Mouse (Mus musculus) spleen, adult 12 weeks (tissue): ENCODE measurements around the gene Cap2.

Source experiments
- DNase-seq: peaks from one replicate; pipeline ENCODE4 v3.0.0; 2022; ENCODE audit warnings: low spot score

Gene Cap2

DNA sequence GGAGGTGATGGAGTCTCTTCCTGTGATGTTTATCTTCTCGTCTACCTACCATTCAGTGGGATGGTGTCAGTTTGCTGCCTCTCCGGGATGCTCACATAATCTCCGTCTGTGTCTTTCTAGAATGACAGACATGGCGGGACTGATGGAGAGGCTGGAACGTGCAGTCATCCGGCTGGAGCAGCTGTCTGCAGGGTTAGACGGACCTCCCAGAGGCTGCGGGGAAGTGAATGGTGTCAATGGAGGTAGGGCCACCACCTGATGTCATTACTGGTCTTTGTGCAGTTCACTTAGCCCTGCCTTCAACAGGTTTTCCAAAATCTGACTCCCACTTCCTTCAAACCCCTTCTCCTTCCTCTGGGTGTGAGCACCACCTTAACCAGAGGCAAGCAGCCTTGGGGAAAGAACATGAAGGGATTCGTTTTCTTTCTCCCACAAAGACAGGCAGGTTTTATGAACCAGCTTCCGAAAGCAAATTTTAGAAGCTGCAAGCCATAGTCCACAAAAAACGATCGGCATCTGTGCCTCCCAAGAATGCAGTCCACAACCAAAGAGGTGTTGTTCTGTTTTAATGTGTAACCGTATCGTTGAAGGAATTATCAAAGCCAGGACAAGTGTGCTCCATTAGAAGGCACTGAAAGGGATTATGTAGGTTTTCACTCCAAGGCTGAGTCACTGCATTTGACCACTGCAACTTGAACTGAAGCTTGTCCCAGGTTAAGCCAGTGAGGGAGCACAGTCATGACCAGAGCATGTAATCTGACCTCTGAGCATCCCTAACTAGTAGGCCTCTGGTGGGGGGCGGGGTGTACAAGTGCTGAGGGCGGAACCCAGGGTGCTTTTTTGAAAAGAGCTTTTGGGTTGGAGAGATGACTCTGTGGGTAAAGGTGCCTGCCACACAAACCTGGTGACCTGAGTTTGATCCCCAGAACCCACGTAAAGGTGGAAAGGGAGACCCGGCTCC is 23.9 kb downstream of the Cap2 start:
- no peak for DNase-seq

DNA sequence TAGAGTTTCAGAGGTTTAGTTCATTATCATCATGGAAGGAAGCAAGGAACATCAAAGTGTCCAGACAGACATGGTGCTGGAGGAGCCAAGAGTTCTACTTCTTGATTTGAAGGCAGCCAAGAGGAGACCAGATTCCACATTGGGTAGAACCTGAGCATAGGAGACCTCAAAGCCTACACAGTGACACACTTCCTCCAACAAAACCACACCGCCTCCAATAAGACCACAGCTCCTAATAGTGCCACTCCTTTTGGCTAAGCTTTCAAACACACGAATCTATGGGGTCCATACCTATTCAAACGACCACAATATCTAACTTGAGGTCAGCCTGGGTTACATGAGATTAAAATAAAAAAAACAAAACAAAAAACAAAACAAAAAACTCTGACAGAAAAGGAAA is 25.0 kb downstream of the Cap2 start:
- no peak for DNase-seq

DNA sequence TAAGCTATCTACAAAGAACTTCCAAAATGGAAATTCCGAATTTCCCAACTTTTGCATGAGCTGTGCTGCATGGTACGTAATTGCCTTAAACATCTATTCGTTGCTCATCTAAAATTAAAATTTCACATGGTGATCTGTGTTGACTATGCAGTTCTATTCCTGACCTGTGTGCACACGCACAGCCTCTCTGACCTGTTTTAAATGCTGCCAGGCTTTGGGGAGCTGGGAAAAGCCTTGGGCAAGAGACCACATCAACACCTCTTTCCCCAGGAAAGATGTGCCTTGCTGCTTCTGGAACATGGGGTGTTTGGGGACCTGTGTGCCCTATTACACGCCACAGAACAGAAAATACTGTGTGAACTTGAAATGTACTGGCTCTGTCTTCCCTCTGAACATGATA is 25.7 kb downstream of the Cap2 start:
- DNase-seq, result no peak

DNA sequence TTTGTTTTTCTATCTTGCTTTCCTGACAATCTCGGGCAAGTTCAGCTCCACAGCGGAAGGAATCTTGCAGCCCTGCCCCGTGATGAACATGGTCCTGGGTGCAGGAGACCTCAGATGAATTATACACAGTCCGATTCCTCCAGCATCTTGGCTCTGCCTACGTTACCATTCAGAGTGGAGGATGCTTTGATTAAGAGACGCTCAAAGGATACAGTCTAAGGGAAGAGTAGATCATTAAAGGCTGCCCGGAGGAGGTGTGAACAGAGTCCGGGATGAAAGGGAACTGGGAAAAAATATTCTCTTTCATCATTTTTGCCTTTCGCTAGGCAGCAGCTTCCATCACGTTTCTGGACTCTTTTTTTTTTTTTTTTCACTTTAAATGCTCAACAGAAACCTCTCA is 27.4 kb downstream of the Cap2 start:
- DNase-seq, result no peak

DNA sequence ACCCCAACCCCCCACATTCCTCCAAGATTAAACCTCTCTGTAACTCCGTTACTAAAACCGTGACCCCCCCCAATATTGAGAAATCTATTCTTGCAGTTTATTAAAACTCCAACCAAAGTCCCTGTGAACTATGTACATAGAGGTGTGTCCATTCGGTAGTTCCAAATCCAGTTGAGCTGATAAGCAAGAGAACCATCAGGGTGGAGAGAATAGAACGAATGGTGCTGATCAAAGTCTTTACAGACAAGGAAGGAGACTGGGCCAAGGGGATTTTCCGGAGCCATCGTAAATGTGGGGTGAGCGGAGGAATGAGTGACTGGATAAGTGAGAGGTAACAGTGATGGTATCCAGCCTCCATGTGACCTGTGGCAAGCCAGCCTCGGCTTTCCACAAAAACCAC is 28.9 kb downstream of the Cap2 start:
- no peak for DNase-seq

DNA sequence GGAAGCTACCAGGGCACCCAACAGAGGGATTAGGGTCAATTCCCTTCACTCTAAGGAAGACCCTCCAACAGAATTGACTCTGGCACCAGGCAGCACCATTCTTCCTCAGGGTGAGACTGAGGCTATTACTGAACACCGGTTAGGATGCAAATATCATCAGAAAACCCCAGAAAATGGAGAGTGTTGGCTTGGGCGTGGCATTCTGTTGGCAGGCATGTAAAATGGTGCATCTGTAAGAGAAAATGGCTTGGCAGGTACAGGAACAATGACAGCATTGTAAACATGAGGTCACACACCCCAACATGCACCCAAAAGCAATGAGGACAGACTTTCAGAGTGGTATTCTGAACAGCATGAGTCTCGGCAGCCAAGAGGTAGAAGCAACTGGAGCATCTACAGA is 30.0 kb downstream of the Cap2 start:
- no peak for DNase-seq

DNA sequence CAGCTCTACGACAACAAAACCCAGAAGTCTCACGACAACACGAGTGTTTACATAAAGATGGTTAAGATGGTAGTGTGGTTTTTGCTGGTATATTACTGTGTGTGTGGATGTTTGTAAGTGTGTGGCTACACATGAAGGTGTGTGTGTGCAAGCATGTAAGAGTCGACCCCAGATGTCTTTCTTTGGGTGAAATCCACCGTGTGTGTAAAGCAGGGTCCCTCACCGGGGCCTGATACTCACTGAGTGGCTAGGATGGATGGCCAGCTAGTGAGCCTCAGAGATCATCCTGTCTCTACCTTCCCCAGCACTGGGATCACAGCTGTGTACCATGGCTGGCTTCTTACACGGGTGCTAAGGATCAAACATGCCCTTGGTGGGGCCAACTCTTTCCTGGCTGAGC is 30.6 kb downstream of the Cap2 start:
- DNase-seq, result no peak

DNA sequence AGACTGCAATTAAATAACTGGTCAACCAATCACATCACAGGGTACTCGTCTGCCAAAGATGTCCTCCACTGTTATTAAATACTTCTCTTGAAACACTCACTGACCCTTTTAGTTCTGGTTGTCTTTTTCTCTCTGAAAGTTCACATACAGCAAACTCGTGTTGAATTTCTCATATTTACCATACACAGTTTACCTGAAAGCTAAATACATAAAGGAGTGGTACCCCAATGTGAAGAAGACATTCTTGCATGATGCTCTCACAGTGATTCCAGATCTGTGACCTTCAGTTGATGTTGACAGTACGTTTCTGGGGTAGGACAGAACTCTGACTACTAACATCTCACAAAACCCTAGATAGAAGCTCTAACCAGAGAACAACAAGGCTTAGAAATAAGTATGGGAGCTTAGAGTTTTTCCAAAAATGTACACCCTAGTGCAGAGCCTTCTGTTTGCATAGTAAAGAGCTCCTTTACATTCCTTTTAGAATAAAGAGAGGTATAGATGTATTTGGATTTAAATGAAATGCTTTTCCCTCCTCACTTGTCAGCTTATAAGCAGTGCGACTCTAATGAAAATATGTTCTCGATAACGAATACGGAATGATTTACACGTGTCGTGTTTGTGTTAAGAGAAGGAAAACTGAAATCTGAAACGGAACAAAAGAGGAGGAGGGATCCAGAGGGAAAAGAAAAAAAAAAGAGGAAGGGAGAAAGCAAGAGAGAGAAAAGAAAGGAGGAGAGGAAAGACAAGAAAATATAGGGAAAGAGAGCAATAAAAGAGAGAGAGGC is 31.9 kb downstream of the Cap2 start:
- DNase-seq, result no peak

DNA sequence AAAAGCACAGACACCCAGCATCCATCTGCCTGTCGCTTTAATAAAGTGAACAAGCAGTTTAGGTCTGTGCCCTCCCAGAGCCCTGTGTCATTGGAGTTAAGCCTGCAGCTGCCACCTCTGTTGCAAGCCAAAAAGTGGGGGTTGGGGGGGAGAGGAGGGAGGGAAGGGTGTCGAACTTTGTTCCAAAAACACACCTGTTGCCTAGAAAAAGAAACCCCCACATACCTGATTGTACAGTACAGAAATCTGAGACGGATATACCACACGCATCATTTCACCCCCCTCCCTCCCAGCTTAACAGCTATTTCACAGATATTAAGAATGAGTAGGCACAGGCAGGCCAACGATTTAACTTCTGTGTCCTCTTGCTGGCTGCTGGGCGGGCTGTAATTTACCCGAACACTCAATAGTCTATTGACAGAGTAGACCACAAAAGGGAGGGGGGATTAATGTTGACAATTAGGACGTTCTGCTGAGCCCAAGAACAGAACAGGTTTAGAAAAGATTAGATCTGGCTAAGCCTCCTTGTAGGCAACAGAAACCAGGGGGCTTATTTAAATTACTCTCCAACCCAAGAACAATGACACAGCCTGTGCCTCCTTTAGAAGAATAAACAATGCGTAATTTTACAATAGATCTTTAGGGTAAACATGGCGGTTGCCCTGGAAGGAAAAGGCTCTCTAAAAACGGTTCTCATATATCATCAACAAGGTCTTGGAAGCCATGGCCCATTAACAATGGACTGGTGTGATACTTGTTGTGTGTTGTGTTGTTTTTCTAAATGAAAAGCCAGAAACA is 32.7 kb downstream of the Cap2 start:
- no peak for DNase-seq

DNA sequence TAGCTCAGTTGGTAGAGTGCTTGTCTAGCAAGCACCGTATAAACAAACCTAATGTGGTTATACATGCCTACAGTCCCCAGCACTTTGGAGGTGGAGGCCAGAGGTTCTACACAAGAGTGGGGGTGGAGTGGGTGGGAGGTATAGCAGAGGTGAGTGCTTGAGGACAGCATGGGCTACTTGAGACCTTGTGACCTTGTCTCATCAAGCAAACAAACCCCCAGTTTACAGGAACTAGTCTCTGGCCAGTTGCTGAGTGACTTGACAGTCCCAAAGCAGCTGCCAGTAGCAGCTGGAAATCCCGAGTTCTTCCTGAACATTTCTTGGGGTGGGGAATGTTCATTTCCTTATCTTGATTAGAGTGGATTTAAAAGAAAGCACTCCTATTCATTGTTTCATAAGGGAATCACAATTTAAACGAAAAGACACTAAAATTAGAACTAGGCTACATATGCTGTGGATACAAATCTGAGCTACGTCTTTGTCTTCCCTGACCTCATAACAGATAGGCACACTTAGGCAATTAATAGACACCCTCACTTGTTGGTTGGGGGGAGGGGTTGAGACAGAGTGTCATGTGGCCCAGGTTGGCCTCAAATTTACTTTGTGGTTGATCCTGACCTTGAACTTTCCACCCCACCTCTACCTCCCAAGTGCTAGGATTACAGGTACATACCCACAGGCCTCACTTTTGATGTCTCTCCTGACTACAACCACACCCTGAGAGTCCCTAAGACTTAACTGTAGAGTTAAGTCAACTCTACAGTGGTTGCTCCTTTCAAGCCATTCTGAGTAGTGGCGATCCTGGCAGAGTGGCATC is 33.5 kb downstream of the Cap2 start:
- DNase-seq, result no peak

DNA sequence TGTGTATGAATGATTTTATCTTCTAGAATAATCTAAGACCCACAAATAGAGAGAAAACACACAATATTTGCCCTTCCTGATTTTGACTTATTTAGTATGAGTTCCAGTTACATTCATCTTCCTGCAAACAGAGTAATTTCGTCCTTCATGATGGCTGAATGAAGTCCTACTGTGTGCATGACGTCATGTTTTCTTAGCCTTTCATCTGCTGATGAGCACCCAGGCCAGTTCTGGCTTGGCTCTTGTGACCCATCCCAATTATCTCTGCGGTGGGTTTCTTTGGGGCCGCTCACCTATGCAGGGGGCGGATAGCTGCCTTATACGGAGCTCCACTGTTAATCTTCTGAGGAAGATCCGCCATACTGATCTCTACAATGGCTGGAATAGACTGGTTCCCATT is 37.6 kb downstream of the Cap2 start:
- no peak for DNase-seq

DNA sequence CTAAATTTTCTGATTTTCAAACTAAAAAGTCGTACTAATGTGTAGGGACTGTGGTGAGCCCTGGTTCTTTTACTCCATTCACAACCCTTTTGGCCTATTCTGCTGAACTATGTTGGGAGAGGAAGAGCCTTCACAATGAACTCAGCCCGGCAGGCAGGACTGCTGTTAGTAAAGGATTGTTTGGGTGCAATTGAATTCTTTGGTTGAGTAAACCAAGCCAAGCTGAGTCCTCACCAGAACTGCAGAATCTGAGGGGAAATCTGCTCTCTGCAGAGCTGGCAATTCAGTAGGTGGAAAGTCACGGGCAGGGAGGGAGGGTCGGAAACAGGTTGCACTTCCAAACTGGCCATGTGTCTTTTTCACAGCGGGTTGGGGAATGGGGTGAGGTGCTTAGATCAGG is 39.3 kb downstream of the Cap2 start:
- no peak for DNase-seq

DNA sequence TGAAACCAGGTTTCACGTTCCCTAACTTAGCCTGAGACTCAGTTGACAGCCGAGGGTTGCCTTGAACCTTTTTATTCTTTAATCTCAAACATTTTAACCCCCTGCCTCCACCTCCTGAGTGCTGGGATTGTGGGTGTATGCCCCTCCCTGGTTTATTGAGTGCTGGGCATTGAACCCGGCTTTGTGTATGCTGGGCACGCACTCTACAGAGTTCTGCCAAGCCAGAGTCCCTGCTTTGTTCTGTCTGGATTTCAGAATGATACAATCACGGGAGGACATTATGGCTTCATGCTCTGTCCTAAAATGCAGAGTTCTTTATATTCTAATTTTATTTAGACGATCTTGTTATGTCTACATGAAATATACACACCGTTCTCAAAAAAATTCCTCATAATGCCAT is 41.1 kb downstream of the Cap2 start:
- no peak for DNase-seq

DNA sequence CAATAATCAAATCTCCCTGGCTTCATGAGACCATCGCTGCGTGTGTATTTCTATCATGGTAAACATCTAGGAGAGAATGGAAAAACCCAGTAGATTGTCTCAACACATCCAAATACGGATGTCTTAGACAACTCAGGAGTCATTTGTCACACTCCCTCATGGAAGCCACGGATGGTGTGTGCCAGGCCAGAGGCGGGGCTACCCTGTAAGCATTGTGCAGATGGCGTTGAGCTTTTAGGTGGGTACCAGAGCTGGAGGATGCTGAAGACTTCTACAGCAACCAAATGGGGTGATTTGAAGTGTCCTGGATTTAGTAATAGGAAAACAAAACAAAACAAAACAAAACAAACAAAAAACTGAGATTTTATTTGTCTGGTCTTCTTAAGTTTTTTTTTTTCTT is 43.0 kb downstream of the Cap2 start:
- DNase-seq, result no peak

DNA sequence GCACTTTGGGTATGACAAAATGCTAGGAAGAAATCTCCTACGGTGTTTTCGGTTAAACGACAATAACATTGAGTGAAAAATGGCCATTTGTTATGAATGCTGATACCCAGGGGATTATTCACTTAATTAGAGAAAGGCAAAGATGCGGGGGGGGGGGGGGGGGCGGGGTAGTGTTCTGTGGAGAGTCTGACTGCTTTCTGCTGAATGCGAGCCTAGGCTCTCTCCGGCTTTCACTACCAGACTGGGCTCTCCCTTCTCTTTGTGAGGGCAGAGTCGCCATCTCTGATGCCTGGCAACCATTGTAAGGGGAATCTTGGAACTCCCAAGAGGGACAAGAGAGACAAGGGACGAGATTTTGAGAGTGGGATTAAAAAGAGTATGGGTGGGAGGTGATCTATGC is 43.4 kb downstream of the Cap2 start:
- no peak for DNase-seq

DNA sequence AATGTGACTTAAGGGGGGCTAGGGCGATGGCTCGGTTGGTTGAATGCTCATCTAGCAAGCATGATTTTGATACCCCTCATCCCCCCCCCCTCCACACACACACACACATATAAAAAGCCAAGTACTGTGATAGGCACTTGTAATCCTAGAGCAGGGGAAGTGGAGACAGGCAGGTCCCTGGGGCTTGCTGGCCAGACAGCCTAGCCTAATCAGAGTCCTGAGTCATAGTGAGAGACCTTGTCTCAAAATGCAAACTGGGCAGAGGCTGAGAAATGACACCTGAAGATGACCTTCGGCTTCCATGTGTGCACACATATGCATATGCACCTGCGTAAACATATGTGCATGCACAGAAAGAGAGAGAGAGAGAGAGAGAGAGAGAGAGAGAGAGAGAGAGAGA is 45.2 kb downstream of the Cap2 start:
- DNase-seq, result no peak

DNA sequence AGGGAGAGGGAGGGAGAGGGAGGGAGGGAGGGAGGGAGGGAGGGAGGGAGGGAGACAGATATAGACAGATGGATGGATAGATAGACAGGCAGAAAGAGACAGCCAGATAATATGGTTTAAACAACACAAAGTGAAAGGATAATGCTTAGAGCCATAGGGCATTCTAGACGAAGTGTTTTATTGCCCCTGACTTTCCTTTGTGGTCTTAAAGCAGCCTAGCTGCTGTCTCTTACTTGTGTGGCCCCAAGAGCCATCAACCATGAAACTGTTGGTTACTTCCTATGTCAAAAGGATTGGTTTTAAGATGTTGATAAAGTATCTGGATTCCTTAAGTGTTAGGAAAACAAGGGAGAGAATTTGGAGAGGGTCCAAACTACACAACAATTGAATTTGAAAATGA is 45.6 kb downstream of the Cap2 start:
- no peak for DNase-seq

DNA sequence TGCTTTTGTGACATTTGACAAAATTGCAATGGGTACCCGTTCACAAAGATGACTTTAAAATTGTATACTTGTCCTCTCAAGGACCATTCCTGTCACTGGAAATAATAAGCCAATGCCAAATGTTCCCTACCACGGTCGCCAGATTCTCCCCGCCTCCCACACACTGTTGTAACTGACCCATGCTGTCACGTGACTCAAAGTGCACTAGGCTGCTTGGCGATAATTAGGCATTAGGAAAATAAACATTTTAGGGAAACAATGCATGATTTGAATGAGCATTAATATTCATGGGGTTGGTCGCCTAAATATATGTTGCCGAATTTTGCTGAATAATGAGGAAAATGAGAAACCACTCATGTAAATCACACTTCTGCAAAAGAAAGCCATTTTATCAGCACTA is 46.5 kb downstream of the Cap2 start:
- no peak for DNase-seq

DNA sequence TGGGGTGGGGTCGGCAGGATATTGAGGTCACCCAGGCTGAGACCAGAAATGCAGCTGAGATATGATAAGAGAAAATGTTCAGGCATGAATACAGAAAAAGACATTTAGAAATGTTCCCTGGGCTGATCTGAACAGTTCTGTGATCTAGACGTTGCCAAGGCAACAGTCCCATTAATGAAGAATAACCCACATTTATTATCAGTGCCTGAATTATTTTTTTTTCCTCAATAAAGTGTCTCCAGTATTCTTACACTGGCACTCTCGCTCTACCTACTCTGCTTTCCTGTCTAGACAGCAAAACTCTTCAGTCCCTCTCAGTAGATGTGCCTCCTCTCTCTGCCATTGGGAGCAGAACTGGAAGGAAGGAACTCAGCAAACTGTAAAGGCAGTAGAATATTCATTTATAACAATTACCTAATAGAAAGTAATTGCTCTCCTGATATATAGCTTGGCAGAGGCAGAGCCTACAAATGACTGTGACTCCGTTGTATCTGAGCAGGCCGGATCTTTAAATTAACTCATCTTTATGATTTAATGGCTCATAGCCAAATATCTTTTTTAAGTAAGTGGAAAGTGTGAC is 47.0 kb downstream of the Cap2 start:
- DNase-seq, result no peak

DNA sequence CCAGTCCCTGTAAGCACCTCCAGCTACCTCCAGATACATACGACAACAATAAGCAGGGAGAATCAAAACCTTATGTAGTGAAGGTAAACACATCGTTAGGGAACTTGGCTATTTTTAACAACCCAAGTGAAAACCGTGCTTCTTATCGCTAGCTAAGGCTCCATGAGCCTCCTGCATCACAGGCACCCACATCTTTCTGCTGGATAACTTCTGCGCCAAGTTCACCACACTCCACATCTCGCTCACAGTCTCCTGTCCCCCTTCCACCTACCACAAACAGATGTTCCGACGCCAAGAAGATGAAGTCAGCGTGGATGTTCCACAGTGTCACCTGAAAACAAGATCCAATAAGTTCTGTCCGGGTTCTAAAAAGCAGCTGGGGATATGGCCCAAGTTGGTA is 49.0 kb downstream of the Cap2 start:
- no peak for DNase-seq

DNA sequence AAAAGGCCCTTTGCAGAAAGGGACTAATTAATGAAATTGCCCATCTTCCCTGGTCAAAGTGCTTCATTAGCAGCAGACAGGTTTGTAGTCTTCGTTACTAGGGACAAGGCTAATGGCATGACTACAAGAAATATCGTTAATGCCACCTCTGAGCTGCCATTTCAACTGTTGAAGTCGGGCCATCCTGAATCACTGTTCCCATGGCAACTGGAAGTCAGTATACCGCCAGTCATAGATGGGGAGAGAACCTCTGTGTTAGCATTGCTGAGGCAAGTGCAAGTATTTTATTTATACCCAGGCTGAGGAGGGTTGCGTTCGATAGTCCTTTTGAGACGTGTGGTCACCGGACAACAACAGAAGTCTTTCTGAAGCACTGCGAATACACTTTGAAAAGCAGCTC is 53.1 kb downstream of the Cap2 start:
- no peak for DNase-seq
